Mouse (Mus musculus) small intestine, adult 2 months (tissue): ENCODE data around the gene Actr3. TPM values are rescaled to one million over a fixed set of nuclear protein-coding genes. Genes with fewer than 3 reads are reported as not detected.

Experiments
- H3K27ac ChIP-seq: fragments of 200-500 bp; 2 replicates; pipeline ENCODE4 v1.5.1; 2012; ENCODE audit warnings: low read depth, low read length, control low read depth, inconsistent platforms; ENCODE audit not compliant: insufficient read depth
- H3K27me3 ChIP-seq: fragments of 200-500 bp; 2 replicates; pipeline ENCODE4 v1.6.1; 2012; ENCODE audit warnings: mild to moderate bottlenecking, moderate library complexity, low read length, inconsistent platforms; ENCODE audit not compliant: control insufficient read depth, insufficient read depth
- H3K36me3 ChIP-seq: fragments of 200-500 bp; 2 replicates; pipeline ENCODE4 v1.6.1; 2012; ENCODE audit warnings: mild to moderate bottlenecking, low read length, control low read depth, inconsistent platforms; ENCODE audit not compliant: control insufficient read depth, insufficient read depth
- H3K4me1 ChIP-seq: fragments of 200-500 bp; 2 replicates; pipeline ENCODE4 v1.6.1; 2012; ENCODE audit warnings: low read length, inconsistent platforms, mixed read lengths; ENCODE audit not compliant: control insufficient read depth, insufficient read depth, insufficient read length
- H3K4me3 ChIP-seq: fragments of 200-500 bp; 2 replicates; pipeline ENCODE4 v1.5.1; 2012; ENCODE audit warnings: low read depth, mild to moderate bottlenecking, control low read depth, inconsistent platforms, low read length, moderate library complexity
- CTCF ChIP-seq: fragments of 200-500 bp; IDR thresholded peaks from 2 replicates; pipeline ENCODE4 v1.5.1; 2012; ENCODE audit warnings: low read depth, mild to moderate bottlenecking, control low read depth, inconsistent platforms, low read length, moderate library complexity, mixed read lengths; ENCODE audit not compliant: insufficient replicate concordance, insufficient read length; ENCODE audit errors: extremely low read depth
- POLR2A ChIP-seq: fragments of 200-500 bp; IDR thresholded peaks from 2 replicates; pipeline ENCODE4 v1.6.1; 2012; ENCODE audit warnings: low read depth, mild to moderate bottlenecking, control low read depth, inconsistent platforms, low read length, moderate library complexity
- WGBS: fragments of 180-500 bp; shearing (Covaris S2); methylation state at CpG from one replicate; pipeline ENCODE4 v1.1.7; 2018; 5-methylcytosine and 5-hydroxymethylcytosine counted together
- polyA plus RNA-seq: library from polyadenylated mRNA; depleted of rRNA; stranded (reverse); fragments of >200 nt; gene quantifications from 2 replicates; pipeline ENCODE4 v1.2.3, GENCODE M21; 2012; rRNA removed

Actr3 gene
- polyA plus RNA-seq = 45.0 and 90.9 TPM in 2 replicates

- Histone ChIP-seq H3K4me1 (peaks cover 9% of the 10 kb centered on the region; the same call in 1 of the 2 replicates), H3K27me3 (no peaks in the 10 kb centered on the region), H3K4me3 (peak within 1 kb of the TSS; percentile 99), H3K27ac (peak within 1 kb of the TSS; percentile 97), H3K36me3 (no peaks in the 10 kb centered on the region)
- TF ChIP-seq POLR2A (peak; percentile 94), CTCF (no peak)
- WGBS = under 1% methylated on average over 49 of the region's 59 CpGs
These were observed at the start of gene Actr3 for GRCm38 (mm10) chr1:125435369-125436135. Gene Actr3, minus strand, starts transcription at chr1:125435727.

GRCm38 (mm10) chr1:125482459-125483287 is 47.1 kb upstream of the Actr3 start:
- no peaks in the 10 kb centered on the region for H3K27me3 ChIP-seq

GRCm38 (mm10) chr1:125481842-125482241 is 46.3 kb upstream of the Actr3 start:
- peaks cover 24% of the 10 kb centered on the region for H3K4me1 ChIP-seq
- no peak overlapping the region for H3K4me3 ChIP-seq
- H3K27me3 ChIP-seq = no peaks in the 10 kb centered on the region
- no peaks in the 10 kb centered on the region for H3K36me3 ChIP-seq
- no peak for TF ChIP-seq CTCF
- no peak for TF ChIP-seq POLR2A
- H3K27ac ChIP-seq = peak overlapping the region; percentile 48; the same call in 1 of the 2 replicates

More at GRCm38 (mm10) chr1:125482459-125483287, 47.1 kb upstream of the Actr3 start:
- Histone ChIP-seq H3K27ac (peak overlapping the region; percentile 73), H3K4me1 (peaks cover 19% of the 10 kb centered on the region), H3K4me3 (no peak overlapping the region), H3K36me3 (no peaks in the 10 kb centered on the region)
- TF ChIP-seq POLR2A (no peak), CTCF (no peak)
- WGBS = 22% methylated on average over 10 of the region's 10 CpGs

- TF ChIP-seq POLR2A = no peak
- TF ChIP-seq CTCF = no peak
- Histone ChIP-seq H3K4me1 (peaks cover 30% of the 10 kb centered on the region), H3K36me3 (no peaks in the 10 kb centered on the region), H3K27ac (no peak overlapping the region), H3K27me3 (no peaks in the 10 kb centered on the region), H3K4me3 (no peak overlapping the region)
- WGBS = 88% methylated on average over 6 of the region's 6 CpGs
These were observed 43.1 kb upstream of the Actr3 start for GRCm38 (mm10) chr1:125478588-125478987.

GRCm38 (mm10) chr1:125475961-125476682 is 40.6 kb upstream of the Actr3 start:
- no peaks in the 10 kb centered on the region for H3K36me3 ChIP-seq
- 38% methylated on average over 6 of the region's 6 CpGs for WGBS
- H3K27ac ChIP-seq = peak overlapping the region; percentile 21
- no peaks in the 10 kb centered on the region for H3K27me3 ChIP-seq
- TF ChIP-seq POLR2A = no peak
- no peak for TF ChIP-seq CTCF
- no peak overlapping the region for H3K4me3 ChIP-seq
- H3K4me1 ChIP-seq = peaks cover 22% of the 10 kb centered on the region

GRCm38 (mm10) chr1:125473866-125474265 is 38.3 kb upstream of the Actr3 start:
- no peak overlapping the region for H3K4me3 ChIP-seq
- H3K27me3 ChIP-seq = no peaks in the 10 kb centered on the region
- no peaks in the 10 kb centered on the region for H3K36me3 ChIP-seq
- no peak overlapping the region for H3K27ac ChIP-seq
- H3K4me1 ChIP-seq = peaks cover 19% of the 10 kb centered on the region
- no peak for TF ChIP-seq CTCF
- TF ChIP-seq POLR2A = no peak
- 42% methylated on average over 3 of the region's 3 CpGs for WGBS
